Mouse (Mus musculus): Measurements from ENCODE around the gene Ncoa6. TPM values are rescaled to one million over a fixed set of nuclear protein-coding genes. Genes with fewer than 3 reads are reported as not detected.
"Not testable (repeated sequence)": the region's sequence is repeated elsewhere in the genome, so short reads cannot be mapped to it uniquely, and the experiment has no call there.

Ncoa6 gene
- polyA plus RNA-seq, 1 experiment = 31.0 TPM

DNA sequence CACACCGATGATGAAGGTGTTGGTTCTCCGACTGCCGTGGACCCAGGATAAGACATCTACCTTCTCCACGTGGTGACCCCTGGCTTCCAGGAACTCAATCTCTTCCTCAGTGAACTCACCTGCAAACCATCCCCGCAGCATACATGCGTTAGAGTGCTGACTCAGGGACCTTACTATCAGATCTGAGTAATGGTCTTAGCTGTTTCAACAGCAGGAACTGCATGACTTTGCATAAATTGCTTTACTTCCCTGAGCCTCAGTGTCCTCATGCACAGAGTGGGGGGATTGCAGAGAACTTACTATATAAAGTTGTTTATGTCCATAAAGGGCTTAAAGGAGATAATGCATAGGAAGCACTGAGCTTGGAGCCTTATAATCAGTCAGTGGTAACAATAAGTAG lies 17.3 kb upstream of the Ncoa6 start:
- H3K9me3 ChIP-seq (replicated peaks; ENCODE audit: control insufficient read depth, insufficient read depth, low read length, poor library complexity, severe bottlenecking) = no peaks in the 10 kb centered on the region
- no peak overlapping the region for H3K27ac ChIP-seq (ENCODE audit: insufficient read depth, low read length)
- H3K27me3 ChIP-seq (ENCODE audit: control insufficient read depth, insufficient read depth, low read length, poor library complexity, severe bottlenecking) = no peaks in the 10 kb centered on the region
- no peak overlapping the region for H3K4me3 ChIP-seq (ENCODE audit: low read depth, low read length)
- no peaks in the 10 kb centered on the region for H3K4me1 ChIP-seq (ENCODE audit: control insufficient read depth, insufficient read depth, low read length)
- TF ChIP-seq EP300 (IDR thresholded peaks at IDR 0.05; ENCODE audit: insufficient read depth, low read depth, low read length) = no peak
- TF ChIP-seq POLR2A (IDR thresholded peaks at IDR 0.05; ENCODE audit: insufficient read depth, low read length) = no peak
- no peak for TF ChIP-seq CTCF (IDR thresholded peaks at IDR 0.05; ENCODE audit: low read depth, low read length)
- no peaks in the 10 kb centered on the region for H3K36me3 ChIP-seq (ENCODE audit: control insufficient read depth, insufficient read depth, low read length, poor library complexity, severe bottlenecking)
- H3K9ac ChIP-seq (ENCODE audit: low read depth, poor library complexity, severe bottlenecking) = no peak overlapping the region

DNA sequence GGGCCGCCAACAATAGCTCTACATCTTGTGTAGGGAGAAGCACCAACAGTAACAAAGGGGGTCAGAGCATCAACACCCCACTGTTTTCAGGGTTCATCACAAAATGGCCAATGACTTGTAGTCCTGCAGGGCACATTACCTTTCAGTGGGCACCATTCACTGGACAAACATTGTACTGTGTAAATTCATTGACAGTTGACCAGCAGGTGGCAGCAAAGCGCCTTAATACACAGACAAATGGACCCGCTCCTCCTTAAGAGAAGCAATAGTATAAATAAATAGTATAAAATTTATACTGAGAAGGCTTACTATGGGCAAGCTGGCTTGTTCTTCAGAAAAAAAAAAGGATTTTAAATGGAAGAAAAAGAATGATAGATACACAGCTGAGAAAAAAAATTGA lies 8.3 kb upstream of the Ncoa6 start:
- no peaks in the 10 kb centered on the region for H3K36me3 ChIP-seq (ENCODE audit: control insufficient read depth, insufficient read depth, low read length, poor library complexity, severe bottlenecking)
- no peak overlapping the region for H3K27ac ChIP-seq (ENCODE audit: insufficient read depth, low read length)
- TF ChIP-seq CTCF (IDR thresholded peaks at IDR 0.05; ENCODE audit: low read depth, low read length) (no peak), POLR2A (IDR thresholded peaks at IDR 0.05; ENCODE audit: insufficient read depth, low read length) (no peak), EP300 (IDR thresholded peaks at IDR 0.05; ENCODE audit: insufficient read depth, low read depth, low read length) (no peak)
- H3K9me3 ChIP-seq (replicated peaks; ENCODE audit: control insufficient read depth, insufficient read depth, low read length, poor library complexity, severe bottlenecking) = peaks cover 4% of the 10 kb centered on the region
- H3K4me3 ChIP-seq (ENCODE audit: low read depth, low read length) = no peak overlapping the region
- H3K27me3 ChIP-seq (ENCODE audit: control insufficient read depth, insufficient read depth, low read length, poor library complexity, severe bottlenecking) = no peaks in the 10 kb centered on the region
- H3K9ac ChIP-seq (ENCODE audit: low read depth, poor library complexity, severe bottlenecking) = no peak overlapping the region
- H3K4me1 ChIP-seq (ENCODE audit: control insufficient read depth, insufficient read depth, low read length) = no peaks in the 10 kb centered on the region

DNA sequence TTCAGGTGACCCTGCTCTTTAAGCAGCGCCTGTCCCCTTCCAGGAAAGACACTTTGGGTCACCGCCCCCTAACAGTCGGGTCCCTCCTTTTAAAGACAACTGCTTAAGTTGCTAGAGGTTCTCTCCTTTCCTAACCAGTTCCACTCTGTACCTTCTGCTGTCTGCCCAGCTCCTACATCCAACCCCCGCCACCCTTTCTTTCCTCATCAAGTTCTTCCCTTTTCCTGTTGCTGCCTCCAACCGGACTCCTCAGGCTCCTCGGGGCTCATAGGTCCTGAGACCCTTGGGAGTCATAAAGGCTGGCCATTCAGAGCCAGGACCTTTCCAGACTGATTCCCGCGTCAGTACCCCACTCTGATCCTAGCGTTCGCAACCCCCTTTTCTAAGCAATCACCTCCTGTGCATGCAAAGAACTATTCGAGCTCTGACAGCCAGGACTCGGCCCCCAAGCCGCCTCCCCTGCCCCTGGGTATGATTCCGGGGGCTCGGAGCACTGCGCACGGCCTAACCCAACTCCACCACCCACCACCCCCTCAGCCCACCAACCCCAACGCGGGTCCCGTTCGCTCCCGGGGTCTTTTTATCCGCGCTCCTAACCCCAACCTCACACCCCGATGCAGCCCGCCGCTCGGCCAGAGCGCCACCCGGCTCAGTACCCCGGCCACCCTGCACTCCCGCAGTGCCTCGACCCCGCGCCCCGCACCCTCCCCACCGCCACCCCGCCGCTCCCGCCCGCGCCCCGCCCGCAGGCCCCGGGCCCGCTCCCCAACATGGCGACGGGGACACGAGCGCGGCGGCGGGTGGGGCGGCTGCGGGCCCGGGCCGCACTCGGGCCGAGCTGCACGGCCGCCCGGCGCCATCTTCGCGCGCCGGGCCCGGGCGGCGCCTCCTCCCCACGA lies 774 bp downstream of the Ncoa6 start:
- Histone ChIP-seq H3K4me3 (ENCODE audit: low read depth, low read length) (peak overlapping the region; percentile 74), H3K27ac (ENCODE audit: insufficient read depth, low read length) (no peak overlapping the region), H3K9ac (ENCODE audit: low read depth, poor library complexity, severe bottlenecking) (peak overlapping the region; percentile 96), H3K9me3 (replicated peaks; ENCODE audit: control insufficient read depth, insufficient read depth, low read length, poor library complexity, severe bottlenecking) (no peaks in the 10 kb centered on the region), H3K36me3 (ENCODE audit: control insufficient read depth, insufficient read depth, low read length, poor library complexity, severe bottlenecking) (no peaks in the 10 kb centered on the region), H3K27me3 (ENCODE audit: control insufficient read depth, insufficient read depth, low read length, poor library complexity, severe bottlenecking) (no peaks in the 10 kb centered on the region), H3K4me1 (ENCODE audit: control insufficient read depth, insufficient read depth, low read length) (no peaks in the 10 kb centered on the region)
- no peak for TF ChIP-seq POLR2A (IDR thresholded peaks at IDR 0.05; ENCODE audit: insufficient read depth, low read length)
- no peak for TF ChIP-seq EP300 (IDR thresholded peaks at IDR 0.05; ENCODE audit: insufficient read depth, low read depth, low read length)
- TF ChIP-seq CTCF (IDR thresholded peaks at IDR 0.05; ENCODE audit: low read depth, low read length) = no peak

DNA sequence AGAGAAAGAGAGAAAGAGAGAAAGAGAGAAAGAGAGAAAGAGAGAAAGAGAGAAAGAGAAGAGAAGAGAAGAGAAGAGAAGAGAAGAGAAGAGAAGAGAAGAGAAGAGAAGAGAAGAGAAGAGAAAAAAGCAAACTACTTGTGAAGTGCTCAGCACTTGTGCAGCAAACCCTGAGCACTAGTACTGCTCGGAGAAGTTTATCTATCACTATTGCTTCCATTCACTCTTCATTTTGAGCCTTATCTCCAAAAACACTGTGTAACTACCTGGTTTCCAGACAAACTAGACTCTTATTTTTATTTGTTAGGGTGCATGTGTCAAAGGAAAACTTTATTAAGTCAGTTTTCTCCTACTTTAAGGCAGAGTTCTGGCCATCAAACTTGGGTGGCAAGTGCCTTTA lies 6.8 kb downstream of the Ncoa6 start:
- Histone ChIP-seq H3K9me3 (replicated peaks; ENCODE audit: control insufficient read depth, insufficient read depth, low read length, poor library complexity, severe bottlenecking) (no peaks in the 10 kb centered on the region), H3K27me3 (ENCODE audit: control insufficient read depth, insufficient read depth, low read length, poor library complexity, severe bottlenecking) (no peaks in the 10 kb centered on the region), H3K27ac (ENCODE audit: insufficient read depth, low read length) (no peak overlapping the region), H3K4me1 (ENCODE audit: control insufficient read depth, insufficient read depth, low read length) (no peaks in the 10 kb centered on the region), H3K36me3 (ENCODE audit: control insufficient read depth, insufficient read depth, low read length, poor library complexity, severe bottlenecking) (no peaks in the 10 kb centered on the region), H3K9ac (ENCODE audit: low read depth, poor library complexity, severe bottlenecking) (no peak overlapping the region), H3K4me3 (ENCODE audit: low read depth, low read length) (no peak overlapping the region)
- TF ChIP-seq POLR2A (IDR thresholded peaks at IDR 0.05; ENCODE audit: insufficient read depth, low read length) (no peak), EP300 (IDR thresholded peaks at IDR 0.05; ENCODE audit: insufficient read depth, low read depth, low read length) (no peak), CTCF (IDR thresholded peaks at IDR 0.05; ENCODE audit: low read depth, low read length) (no peak)

DNA sequence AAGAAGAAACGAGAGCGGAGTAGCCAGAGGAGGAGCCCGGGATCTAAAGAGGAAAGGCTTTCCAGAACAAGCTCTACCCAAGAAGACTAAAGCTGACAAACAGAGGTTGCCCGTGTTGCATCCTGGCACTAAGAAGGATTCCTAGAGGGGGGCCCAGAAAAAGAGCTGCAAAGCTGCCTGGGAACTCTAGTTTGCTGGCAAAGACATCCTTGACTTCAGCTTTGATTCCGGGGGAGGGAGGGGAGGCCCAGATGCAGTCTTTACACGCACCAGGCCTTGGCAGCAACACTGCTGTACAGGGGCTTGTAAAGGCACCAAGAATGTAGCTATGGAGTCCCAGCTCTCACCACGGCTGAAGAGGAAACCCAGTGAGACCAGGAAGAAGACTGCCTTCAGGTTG lies 20.1 kb downstream of the Ncoa6 start:
- H3K9me3 ChIP-seq (replicated peaks; ENCODE audit: control insufficient read depth, insufficient read depth, low read length, poor library complexity, severe bottlenecking) = no peaks in the 10 kb centered on the region
- H3K4me1 ChIP-seq (ENCODE audit: control insufficient read depth, insufficient read depth, low read length) = no peaks in the 10 kb centered on the region
- TF ChIP-seq CTCF (IDR thresholded peaks at IDR 0.05; ENCODE audit: low read depth, low read length) (no peak), POLR2A (IDR thresholded peaks at IDR 0.05; ENCODE audit: insufficient read depth, low read length) (no peak), EP300 (IDR thresholded peaks at IDR 0.05; ENCODE audit: insufficient read depth, low read depth, low read length) (no peak)
- no peaks in the 10 kb centered on the region for H3K27me3 ChIP-seq (ENCODE audit: control insufficient read depth, insufficient read depth, low read length, poor library complexity, severe bottlenecking)
- H3K36me3 ChIP-seq (ENCODE audit: control insufficient read depth, insufficient read depth, low read length, poor library complexity, severe bottlenecking) = no peaks in the 10 kb centered on the region
- no peak overlapping the region for H3K4me3 ChIP-seq (ENCODE audit: low read depth, low read length)
- H3K9ac ChIP-seq (ENCODE audit: low read depth, poor library complexity, severe bottlenecking) = no peak overlapping the region
- H3K27ac ChIP-seq (ENCODE audit: insufficient read depth, low read length) = no peak overlapping the region

DNA sequence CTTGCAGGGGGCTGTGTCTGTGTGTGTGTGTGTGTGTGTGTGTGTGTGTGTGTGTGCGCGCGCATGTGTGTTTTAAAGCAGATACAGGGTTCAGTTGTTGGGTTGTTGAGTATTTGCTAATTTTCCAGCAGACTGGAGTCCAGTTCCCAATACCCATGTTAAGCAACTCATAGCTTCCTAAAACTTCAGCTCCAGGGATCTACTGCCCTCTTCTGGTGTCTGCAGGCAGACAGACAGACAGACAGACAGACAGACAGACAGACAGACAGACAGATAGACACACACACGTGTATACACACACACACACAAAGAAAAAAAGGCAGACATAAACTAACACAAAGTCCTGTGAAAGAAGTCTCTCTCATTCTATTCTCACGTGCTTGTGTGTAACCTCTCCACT lies 22.4 kb downstream of the Ncoa6 start:
- no peak for TF ChIP-seq POLR2A (IDR thresholded peaks at IDR 0.05; ENCODE audit: insufficient read depth, low read length)
- TF ChIP-seq CTCF (IDR thresholded peaks at IDR 0.05; ENCODE audit: low read depth, low read length) = no peak
- no peak for TF ChIP-seq EP300 (IDR thresholded peaks at IDR 0.05; ENCODE audit: insufficient read depth, low read depth, low read length)
- no peak overlapping the region for H3K4me3 ChIP-seq (ENCODE audit: low read depth, low read length)
- no peak overlapping the region for H3K9ac ChIP-seq (ENCODE audit: low read depth, poor library complexity, severe bottlenecking)
- H3K4me1 ChIP-seq (ENCODE audit: control insufficient read depth, insufficient read depth, low read length) = no peaks in the 10 kb centered on the region
- no peaks in the 10 kb centered on the region for H3K36me3 ChIP-seq (ENCODE audit: control insufficient read depth, insufficient read depth, low read length, poor library complexity, severe bottlenecking)
- H3K27ac ChIP-seq (ENCODE audit: insufficient read depth, low read length) = no peak overlapping the region
- no peaks in the 10 kb centered on the region for H3K27me3 ChIP-seq (ENCODE audit: control insufficient read depth, insufficient read depth, low read length, poor library complexity, severe bottlenecking)
- H3K9me3 ChIP-seq (replicated peaks; ENCODE audit: control insufficient read depth, insufficient read depth, low read length, poor library complexity, severe bottlenecking) = no peaks in the 10 kb centered on the region

DNA sequence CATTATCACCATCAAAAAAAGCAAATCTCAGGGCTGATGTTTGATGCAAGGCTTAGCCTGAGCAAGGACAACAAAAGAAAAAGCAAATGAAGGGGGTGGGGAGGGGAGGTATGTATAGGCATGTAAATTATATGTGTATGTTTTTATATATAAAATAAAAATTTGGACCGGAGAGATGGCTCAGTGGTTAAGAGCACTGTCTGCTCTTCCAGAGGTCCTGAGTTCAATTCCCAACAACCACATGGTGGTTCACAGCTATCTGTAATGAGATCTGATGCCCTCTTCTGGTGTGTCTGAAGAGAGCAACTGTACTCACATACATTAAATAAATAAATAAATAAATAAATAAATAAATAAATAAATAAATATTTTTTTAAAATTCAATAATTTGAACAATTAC lies 25.8 kb downstream of the Ncoa6 start:
- not testable (repeated sequence) for H3K36me3 ChIP-seq (ENCODE audit: control insufficient read depth, insufficient read depth, low read length, poor library complexity, severe bottlenecking); H3K4me3 ChIP-seq (ENCODE audit: low read depth, low read length); H3K9me3 ChIP-seq (replicated peaks; ENCODE audit: control insufficient read depth, insufficient read depth, low read length, poor library complexity, severe bottlenecking); H3K4me1 ChIP-seq (ENCODE audit: control insufficient read depth, insufficient read depth, low read length); H3K27me3 ChIP-seq (ENCODE audit: control insufficient read depth, insufficient read depth, low read length, poor library complexity, severe bottlenecking); H3K27ac ChIP-seq (ENCODE audit: insufficient read depth, low read length); H3K9ac ChIP-seq (ENCODE audit: low read depth, poor library complexity, severe bottlenecking)

Measured in ES-Bruce4 (cell line).